Mouse (Mus musculus) MEL (cell line): ENCODE results near the gene Sgsm1. TPM values are rescaled to one million over a fixed set of nuclear protein-coding genes. Genes with fewer than 3 reads are reported as not detected.

Experiments used
- DNase-seq: peaks from one replicate; pipeline ENCODE4 v3.0.0; 2011; ENCODE audit warnings: low read depth, low spot score
- H3K27ac ChIP-seq: 2 replicates; pipeline ENCODE4 v1.5.1; 2012; ENCODE audit warnings: low read depth, mild to moderate bottlenecking, control low read depth, low read length, moderate library complexity; ENCODE audit not compliant: control insufficient read depth
- H3K27me3 ChIP-seq, 2 experiments: fragments of 150-350 bp in 1 of 2; sonication (generic) in 1 of 2; 2 replicates each; pipeline ENCODE4 v1.6.1; 2012; ENCODE audit warnings: low read length in 2 of 2, mild to moderate bottlenecking in 2 of 2, improper control_type of control experiment in 1 of 2, moderate library complexity in 1 of 2; ENCODE audit not compliant: insufficient read depth in 2 of 2, control insufficient read depth in 1 of 2
- H3K36me3 ChIP-seq, 2 experiments: 2 replicates each; pipeline ENCODE4 v1.6.1; 2012 to 2014; ENCODE audit warnings: low read length in 2 of 2, improper control_type of control experiment in 1 of 2, inconsistent platforms in 1 of 2, mild to moderate bottlenecking in 1 of 2; ENCODE audit not compliant: insufficient read depth in 2 of 2, control insufficient read depth in 1 of 2
- H3K4me1 ChIP-seq, 2 experiments: fragments of 150-350 bp in 1 of 2; sonication (generic) in 1 of 2; 2 replicates each; pipeline ENCODE4 v1.6.1; 2012; ENCODE audit warnings: low read length in 2 of 2, improper control_type of control experiment in 1 of 2, mild to moderate bottlenecking in 1 of 2; ENCODE audit not compliant: insufficient read depth in 2 of 2, control insufficient read depth in 1 of 2
- H3K4me3 ChIP-seq, 2 experiments: fragments of 150-350 bp in 1 of 2; sonication (generic) in 1 of 2; 2 replicates each; pipeline ENCODE4 v1.5.1; 2012; ENCODE audit warnings: low read depth in 2 of 2, low read length in 2 of 2, mild to moderate bottlenecking in 2 of 2, moderate library complexity in 2 of 2, control low read depth in 1 of 2, improper control_type of control experiment in 1 of 2; ENCODE audit not compliant: control insufficient read depth in 1 of 2, insufficient read depth in 1 of 2
- H3K79me2 ChIP-seq: 2 replicates; pipeline ENCODE4 v1.6.1; 2012; ENCODE audit warnings: mild to moderate bottlenecking, low read length, moderate library complexity; ENCODE audit not compliant: control insufficient read depth, poor library complexity, insufficient read depth
- H3K9ac ChIP-seq: 2 replicates; pipeline ENCODE4 v1.6.1; 2012; ENCODE audit warnings: low read depth, mild to moderate bottlenecking, control low read depth, low read length, moderate library complexity; ENCODE audit not compliant: control insufficient read depth, poor library complexity, severe bottlenecking
- H3K9me3 ChIP-seq: fragments of 150-350 bp; sonication (generic); replicated peaks from 2 replicates; pipeline ENCODE4 v1.6.1; 2012; ENCODE audit warnings: mild to moderate bottlenecking, low read length, improper control_type of control experiment, moderate library complexity; ENCODE audit not compliant: insufficient read depth
- BHLHE40 ChIP-seq: IDR thresholded peaks from 2 replicates; pipeline ENCODE4 v1.6.1; 2012; ENCODE audit warnings: low read depth, mild to moderate bottlenecking, inconsistent platforms, low read length, improper control_type of control experiment, borderline replicate concordance
- CHD2 ChIP-seq: IDR thresholded peaks from 2 replicates; pipeline ENCODE4 v1.6.1; 2011; ENCODE audit warnings: low read length, improper control_type of control experiment
- E2F4 ChIP-seq: IDR thresholded peaks from 2 replicates; pipeline ENCODE4 v1.6.1; 2011; ENCODE audit warnings: low read depth, low read length, improper control_type of control experiment, borderline replicate concordance
- ELF1 ChIP-seq: IDR thresholded peaks from 2 replicates; pipeline ENCODE4 v1.6.1; 2014; ENCODE audit warnings: low read depth, mild to moderate bottlenecking, inconsistent platforms, low read length, improper control_type of control experiment, moderate library complexity
- GABPA ChIP-seq: IDR thresholded peaks from 2 replicates; pipeline ENCODE4 v1.6.1; 2012; ENCODE audit warnings: low read depth, mild to moderate bottlenecking, inconsistent platforms, low read length, improper control_type of control experiment, moderate library complexity
- JUND ChIP-seq: IDR thresholded peaks from 2 replicates; pipeline ENCODE4 v1.6.1; 2011; ENCODE audit warnings: low read depth, mild to moderate bottlenecking, improper control_type of control experiment, low read length
- MAFK ChIP-seq: IDR thresholded peaks from 2 replicates; pipeline ENCODE4 v1.6.1; 2011; ENCODE audit warnings: low read depth, mild to moderate bottlenecking, low read length, improper control_type of control experiment, borderline replicate concordance
- MAX ChIP-seq: IDR thresholded peaks from 2 replicates; pipeline ENCODE4 v1.6.1; 2011; ENCODE audit warnings: low read length, improper control_type of control experiment
- MAZ ChIP-seq: IDR thresholded peaks from 2 replicates; pipeline ENCODE4 v1.6.1; 2012; ENCODE audit warnings: low read depth, mild to moderate bottlenecking, inconsistent platforms, low read length, improper control_type of control experiment
- MEF2A ChIP-seq: IDR thresholded peaks from 2 replicates; pipeline ENCODE4 v1.6.1; 2014; ENCODE audit warnings: low read depth, mild to moderate bottlenecking, inconsistent platforms, low read length, improper control_type of control experiment; ENCODE audit not compliant: poor library complexity, insufficient replicate concordance, severe bottlenecking; ENCODE audit errors: extremely low read depth
- MYB ChIP-seq: IDR thresholded peaks from 2 replicates; pipeline ENCODE4 v1.6.1; 2011; ENCODE audit warnings: mild to moderate bottlenecking, low read depth, low read length, improper control_type of control experiment
- MYC ChIP-seq: IDR thresholded peaks from 2 replicates; pipeline ENCODE4 v1.6.1; 2011; ENCODE audit warnings: low read depth, mild to moderate bottlenecking, low read length, improper control_type of control experiment, moderate library complexity
- NELFE ChIP-seq: IDR thresholded peaks from 2 replicates; pipeline ENCODE4 v1.6.1; 2011; ENCODE audit warnings: low read depth, low read length, improper control_type of control experiment
- NRF1 ChIP-seq: IDR thresholded peaks from 2 replicates; pipeline ENCODE4 v1.6.1; 2014; ENCODE audit warnings: low read depth, mild to moderate bottlenecking, inconsistent platforms, low read length, improper control_type of control experiment, moderate library complexity; ENCODE audit not compliant: poor library complexity, insufficient read depth, severe bottlenecking
- POLR2AphosphoS2 ChIP-seq: IDR thresholded peaks from 2 replicates; pipeline ENCODE4 v1.6.1; 2011; ENCODE audit warnings: low read length, improper control_type of control experiment
- POLR2AphosphoS5 ChIP-seq: IDR thresholded peaks from 2 replicates; pipeline ENCODE4 v1.6.1; 2012; ENCODE audit warnings: low read depth, borderline replicate concordance, mild to moderate bottlenecking, inconsistent platforms, low read length, moderate library complexity, mixed read lengths
- TBP ChIP-seq: IDR thresholded peaks from 2 replicates; pipeline ENCODE4 v1.8.0; 2011; ENCODE audit warnings: low read depth, low read length, improper control_type of control experiment
- USF2 ChIP-seq, 2 experiments: IDR thresholded peaks; 2 replicates each; pipeline ENCODE4 v1.6.1; 2011 to 2012; ENCODE audit warnings: improper control_type of control experiment in 2 of 2, low read length in 2 of 2, borderline replicate concordance in 1 of 2, inconsistent platforms in 1 of 2, low read depth in 1 of 2, mild to moderate bottlenecking in 1 of 2; ENCODE audit not compliant: insufficient read depth in 1 of 2
- ZNF384 ChIP-seq: IDR thresholded peaks from 2 replicates; pipeline ENCODE4 v1.6.1; 2012; ENCODE audit warnings: low read depth, mild to moderate bottlenecking, inconsistent platforms, low read length, improper control_type of control experiment
- polyA plus RNA-seq, 2 experiments: library from polyadenylated mRNA; stranded (reverse) in 1 of 2; unstranded in 1 of 2; fragments of >175 nt in 1 of 2; fragments of >200 nt in 1 of 2; gene quantifications; 2 replicates each; pipeline versions ENCODE4 v1.2.1 to v1.2.4; 2012; ENCODE audit warnings: low replicate concordance in 2 of 2, low read depth in 1 of 2; ENCODE audit not compliant: insufficient read length in 2 of 2, insufficient read depth in 1 of 2, missing spikeins in 1 of 2
- total RNA-seq: library from RNA; depleted of rRNA; stranded (reverse); fragments of 300-350 nt; gene quantifications from 2 replicates; pipeline ENCODE4 v1.2.3, GENCODE M21; 2012

The Sgsm1 gene
- total and polyA plus RNA-seq, 3 experiments, result not detected

DNA sequence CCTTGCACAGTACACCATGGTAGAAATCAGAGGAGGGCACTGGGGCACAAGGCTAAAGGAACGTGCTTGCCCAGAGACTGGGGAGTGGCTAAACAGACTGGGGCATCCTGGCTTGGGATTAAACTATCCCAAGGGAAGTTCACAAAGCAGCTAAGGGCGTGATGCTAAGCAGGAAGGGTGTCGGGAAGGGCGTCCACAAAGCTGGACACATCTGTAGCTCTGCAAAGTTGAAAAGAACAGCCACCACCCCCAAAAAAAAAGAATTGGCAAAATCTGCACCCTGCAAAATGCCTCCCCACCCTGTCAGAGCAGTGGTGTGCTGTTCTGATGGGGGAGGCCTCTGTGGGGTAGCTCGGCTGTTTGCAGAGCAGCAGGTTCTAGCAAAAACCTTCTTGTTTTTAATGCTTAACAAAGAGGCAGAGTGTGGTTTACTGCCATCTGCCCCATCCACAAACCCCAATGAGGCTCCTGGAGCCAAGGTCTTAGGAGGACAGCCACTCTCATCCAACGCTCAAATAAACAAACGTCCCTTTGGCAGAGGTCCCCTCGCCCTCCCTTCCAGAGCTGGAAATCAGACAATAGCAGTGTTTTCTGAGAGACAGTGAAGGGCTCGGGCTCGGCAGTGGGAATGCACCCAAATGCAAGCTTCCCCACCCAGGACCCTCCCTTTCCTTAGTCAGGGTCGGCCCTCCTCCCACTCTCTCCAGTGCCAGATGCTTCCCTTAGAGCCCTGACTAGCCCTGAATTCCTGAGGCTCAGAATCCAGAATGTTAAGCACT lies 101.8 kb downstream of the Sgsm1 start (continued):
- TF ChIP-seq JUND (no peak), USF2 (IDR thresholded peaks at IDR 0.05; ENCODE audit: borderline replicate concordance in 1 of 2, insufficient read depth in 1 of 2, low read depth in 1 of 2, low read length in 2 of 2) (no peak), E2F4 (no peak)

GRCm38 (mm10) chr5:113208048-113208447 lies 102.5 kb downstream of the Sgsm1 start:
- H3K27me3 ChIP-seq, result no peaks in the 10 kb centered on the region
- no peaks in the 10 kb centered on the region for H3K9me3 ChIP-seq
- DNase-seq, result no peak
- no peaks in the 10 kb centered on the region for H3K36me3 ChIP-seq
- no peaks in the 10 kb centered on the region for H3K4me1 ChIP-seq
- TF ChIP-seq CHD2, result no peak
- no peak for TF ChIP-seq BHLHE40
- no peak for TF ChIP-seq ZNF384
- TF ChIP-seq POLR2AphosphoS5, result no peak
- TF ChIP-seq, all 39 proteins: peak for 0
- Histone ChIP-seq H3K79me2 (no peaks in the 10 kb centered on the region), H3K9ac (no peak overlapping the region), H3K27ac (no peak overlapping the region), H3K4me3 (no peak overlapping the region)

DNA sequence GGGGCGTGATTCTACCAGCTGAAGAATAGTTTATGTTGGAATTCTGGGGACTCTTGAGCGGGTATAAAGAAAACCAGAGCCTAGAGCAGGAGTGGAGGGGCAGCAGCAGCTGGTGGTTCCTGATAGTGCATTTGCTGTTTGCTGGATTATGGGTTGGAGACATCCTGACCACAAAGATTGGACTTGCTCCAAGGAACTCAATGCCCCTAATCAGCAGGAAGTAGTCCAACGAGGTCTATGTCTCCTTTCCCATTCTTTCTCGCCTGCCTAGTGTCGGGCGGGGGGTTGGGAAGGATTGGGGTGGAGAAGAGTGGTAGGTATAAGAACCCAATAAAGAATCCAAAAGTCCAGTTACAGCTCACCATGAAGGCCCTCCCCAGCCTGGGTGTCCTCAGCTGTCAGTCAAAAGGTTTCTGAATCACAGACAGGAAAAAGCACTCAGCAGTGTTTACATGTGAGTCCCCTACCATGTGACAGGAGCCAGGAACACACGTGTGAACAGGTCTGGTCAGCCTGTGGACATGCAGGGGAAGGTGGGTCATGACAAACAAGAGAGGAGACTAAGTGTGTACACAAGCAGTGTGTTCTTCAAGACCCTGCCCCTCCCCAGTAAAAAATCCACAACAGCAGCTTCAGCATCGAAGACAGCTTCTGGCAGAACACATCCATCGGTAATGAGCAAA lies 103.8 kb downstream of the Sgsm1 start:
- Histone ChIP-seq H3K27me3 (no peaks in the 10 kb centered on the region), H3K9me3 (no peaks in the 10 kb centered on the region), H3K4me1 (no peaks in the 10 kb centered on the region), H3K27ac (no peak overlapping the region), H3K4me3 (no peak overlapping the region), H3K79me2 (no peaks in the 10 kb centered on the region), H3K36me3 (no peaks in the 10 kb centered on the region), H3K9ac (no peak overlapping the region)
- no peak for DNase-seq
- no peak for TF ChIP-seq MAFK
- TF ChIP-seq GABPA, result no peak
- TF ChIP-seq TBP, result no peak
- no peak for TF ChIP-seq NELFE
- no peak for TF ChIP-seq MAZ
- TF ChIP-seq MEF2A, result no peak
- no peak for TF ChIP-seq MAX
- TF ChIP-seq MYB, result no peak
- TF ChIP-seq NRF1, result no peak
- no peak for TF ChIP-seq MYC
- TF ChIP-seq POLR2AphosphoS2, result no peak
- TF ChIP-seq ELF1, result no peak
- no peak for TF ChIP-seq ZNF384
- TF ChIP-seq, all 39 proteins: peak for 0
